In the genomic region with DNA sequence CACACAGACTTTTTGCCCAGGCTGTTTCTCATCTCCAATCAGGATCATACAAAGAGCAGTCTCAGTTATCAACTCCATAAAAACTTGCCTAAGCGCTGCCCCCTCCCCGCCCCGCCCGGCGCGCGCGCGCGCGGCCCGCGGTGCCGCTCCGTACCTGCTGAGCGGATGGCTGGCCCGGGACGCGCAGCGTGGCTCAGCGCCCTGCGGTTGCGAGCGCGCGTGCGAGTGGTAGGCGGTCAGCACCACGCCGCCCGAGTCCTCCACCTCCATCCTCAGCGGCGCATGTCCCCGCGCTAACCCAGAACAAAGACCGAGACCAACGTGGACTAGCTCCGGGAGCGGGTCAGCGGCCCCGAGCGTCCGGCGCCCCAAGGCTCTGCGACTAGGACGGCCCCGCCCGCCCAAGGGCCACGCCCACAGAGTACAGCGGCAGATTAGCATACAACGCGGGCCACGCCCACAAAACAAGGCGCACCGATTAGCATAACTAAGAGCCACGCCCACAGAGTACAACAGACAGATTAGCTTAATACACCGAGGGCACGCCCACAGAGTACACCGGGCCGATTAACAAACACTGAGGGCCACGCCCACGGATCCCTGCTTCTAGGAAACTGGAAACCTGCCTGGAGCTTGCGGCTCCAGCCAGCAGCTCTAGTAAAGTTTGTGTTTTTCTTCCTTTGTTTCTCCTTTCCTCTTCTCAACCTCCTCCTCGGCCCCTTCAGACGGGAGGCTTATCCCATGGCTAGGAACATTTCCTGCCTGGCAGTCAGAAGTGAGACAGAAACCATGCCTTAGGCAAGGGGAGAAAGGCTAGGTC, we compare ENCODE assay signal across 8 mouse cellular contexts. TPM values are rescaled to one million over a fixed set of nuclear protein-coding genes. Genes with fewer than 3 reads are reported as not detected.
DNase-seq lines count a peak whose midpoint lies in the region; ATAC-seq lines count a peak whose summit lies in the region.

A gene (minus strand): TSS at position 380 of the 820 bp plus-strand sequence.

- no peaks in the 10 kb centered on the region for H3K27me3 ChIP-seq in embryonic facial prominence, embryonic 10.5 days (replicated peaks; ENCODE audit: low read depth, poor library complexity, severe bottlenecking)
- H3K27me3 ChIP-seq in midbrain, embryonic 11.5 days (ENCODE audit: control insufficient read depth, insufficient read depth, low read length): no peaks in the 10 kb centered on the region

- H3K4me1 ChIP-seq in embryonic facial prominence, embryonic 10.5 days: peaks cover 57% of the 10 kb centered on the region
- H3K4me1 ChIP-seq in midbrain, embryonic 11.5 days (ENCODE audit: control insufficient read depth, insufficient read depth, low read length): no peaks in the 10 kb centered on the region; the same call in 1 of the 2 replicates

- intact Hi-C loops in left cerebral cortex, postnatal 4 days (cut with DNase I): loop anchor here (10.0 kb wide), 1 partner anchor 129 kb away; no protein-coding TSS in a partner anchor

- H3K27ac ChIP-seq in embryonic facial prominence, embryonic 10.5 days (replicated peaks): peak within 1 kb of the TSS; percentile 95
- H3K27ac ChIP-seq in midbrain, embryonic 11.5 days (ENCODE audit: low read depth, low read length): peak within 1 kb of the TSS; percentile 48; the same call in 1 of the 2 replicates

- peak; percentile 89 for ATAC-seq in granulocyte monocyte progenitor cell, adult 5-6 weeks (replicated peaks; ENCODE audit: poor library complexity, severe bottlenecking)
- peak; percentile 96 for ATAC-seq in midbrain, embryonic 11.5 days (ENCODE audit: low FRiP score)

- WGBS in embryonic facial prominence, embryonic 10.5 days: under 1% methylated on average over 65 of the region's 65 CpGs
- WGBS in midbrain, embryonic 11.5 days: under 1% methylated on average over 64 of the region's 65 CpGs

- peak within 1 kb of the TSS; percentile 71 for H3K4me2 ChIP-seq in midbrain, embryonic 11.5 days

- peak within 1 kb of the TSS; percentile 77 for H3K9ac ChIP-seq in midbrain, embryonic 11.5 days (ENCODE audit: low read length)

- peak within 1 kb of the TSS; percentile 81 for H3K4me3 ChIP-seq in embryonic facial prominence, embryonic 10.5 days
- peak within 1 kb of the TSS; percentile 66 for H3K4me3 ChIP-seq in midbrain, embryonic 11.5 days (ENCODE audit: low read depth, low read length)

- DNase-seq in adrenal gland, postnatal 36 days: peak; percentile 96
- peak; percentile 96 for DNase-seq in embryonic facial prominence, embryonic 10.5 days (ENCODE audit: low spot score)
- peak; percentile 97 for DNase-seq in kidney, adult 11 months
- peak; percentile 89 for DNase-seq in left cerebral cortex, postnatal 4 days
- peak; percentile 99 for DNase-seq in midbrain, embryonic 11.5 days (ENCODE audit: low spot score, missing footprints)
- peak; percentile 53 for DNase-seq in right cerebral cortex, postnatal 4 days
- peak; percentile 96 for DNase-seq in yolk sac, embryonic 10.5 days (ENCODE audit: low spot score)

- 0 out of 2 replicates have a peak, but pooled peaks cover 4% of the 10 kb centered on the region for H3K9me3 ChIP-seq in embryonic facial prominence, embryonic 10.5 days
- H3K9me3 ChIP-seq in midbrain, embryonic 11.5 days (ENCODE audit: control insufficient read depth, low read length): no peaks in the 10 kb centered on the region

- no peaks in the 10 kb centered on the region for H3K36me3 ChIP-seq in embryonic facial prominence, embryonic 10.5 days (replicated peaks)
- no peaks in the 10 kb centered on the region for H3K36me3 ChIP-seq in midbrain, embryonic 11.5 days (ENCODE audit: control insufficient read depth, insufficient read depth, low read length)

RNA-seq across cellular contexts. Expression of the gene that starts here (rescaled TPM):
- total RNA-seq in adrenal gland, postnatal 36 days (2021): 10 to 100 TPM; 14.9 to 18.4 TPM
- 55.7 and 57.5 TPM in 2 replicates for polyA plus RNA-seq in embryonic facial prominence, embryonic 10.5 days (2016; fragmentation: Nextera tagmentation; extraction: Ambion mirVana)
- total RNA-seq in granulocyte monocyte progenitor cell, adult 5-6 weeks (2014; fragmentation: Nextera tagmentation): 0.90 and 2.1 TPM in 2 replicates
- 1.0 and 1.8 TPM in 2 replicates for total RNA-seq in granulocyte monocyte progenitor cell, adult 5-6 weeks (2017)
- total RNA-seq in left cerebral cortex, postnatal 4 days (2021): 1 to 10 TPM; 7.3 to 8.5 TPM
- 21.7 and 28.9 TPM in 2 replicates for polyA plus RNA-seq in midbrain, embryonic 11.5 days (2014; fragmentation: Nextera tagmentation; extraction: Ambion mirVana)

Comparison
In these comparisons a context has a peak if more than half of its experiments do, and no peak if none do; other contexts are left out.
1. Peak in every context shown above with its lines: DNase-seq, ATAC-seq, H3K4me3 ChIP-seq and H3K27ac ChIP-seq.